Mouse (Mus musculus): Measurements from ENCODE around the gene Tmem178b.

Gene Tmem178b

GRCm38 (mm10) chr6:39872901-39873591 lies at the start of gene Tmem178b:
Gene Tmem178b (plus strand): TSS chr6:39873271.
- peak; percentile 16 to 40 for DNase-seq (ENCODE audit: low spot score in 2 of 2)

- no peak for DNase-seq (ENCODE audit: low spot score in 2 of 2)
These were observed 44.3 kb upstream of the Tmem178b start for GRCm38 (mm10) chr6:39828736-39829135.

DNA sequence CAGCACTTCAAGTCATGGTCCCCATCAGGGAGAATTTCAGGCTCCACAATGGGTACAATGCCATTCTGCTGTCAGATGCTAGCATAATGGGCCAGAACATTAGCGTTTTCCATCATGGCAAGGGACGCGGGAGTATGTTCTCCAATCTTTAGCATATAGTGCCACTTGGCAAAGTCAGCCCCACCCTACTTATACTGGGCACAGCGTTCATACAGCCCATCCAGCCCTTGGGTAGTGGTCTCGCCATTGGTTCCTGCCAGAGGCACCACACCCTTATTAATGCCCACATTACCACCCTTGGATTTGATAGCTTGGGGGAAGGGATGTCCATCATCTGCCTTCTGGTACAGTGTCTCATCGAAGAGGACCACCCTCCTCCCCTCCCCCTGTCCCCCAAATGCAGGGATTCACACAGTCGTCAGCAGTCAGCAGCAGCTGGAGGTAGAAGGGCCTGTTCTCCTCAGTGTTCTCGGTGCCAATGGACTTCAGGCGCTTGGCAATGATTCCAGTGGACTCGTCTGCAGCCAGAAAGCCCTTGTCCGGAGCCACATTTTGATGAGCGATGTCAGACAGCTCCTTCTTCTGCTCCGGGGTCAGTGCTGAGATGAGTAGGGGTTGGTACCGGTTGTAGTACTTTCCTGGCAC lies 29.3 kb upstream of the Tmem178b start:
- DNase-seq (ENCODE audit: low spot score in 2 of 2) = no peak

DNA sequence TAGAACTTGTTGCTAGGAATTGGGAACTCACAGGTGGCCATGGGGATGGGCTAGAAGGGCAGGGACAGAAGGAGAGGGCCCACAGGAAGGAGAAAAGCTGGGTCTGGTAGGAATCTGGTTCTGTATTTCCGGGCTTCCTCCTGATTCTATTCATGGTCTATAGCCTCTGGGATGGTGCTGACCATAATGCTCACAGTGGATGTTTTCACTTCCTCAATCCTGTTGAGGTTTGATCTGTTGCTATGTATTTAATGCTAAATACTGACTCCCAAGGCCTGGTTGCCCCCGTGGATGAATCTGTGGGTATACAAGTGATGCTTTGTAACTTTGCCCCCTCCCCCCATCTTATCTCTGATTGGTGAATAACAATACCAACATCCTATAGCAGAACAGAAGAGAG lies 25.5 kb upstream of the Tmem178b start:
- no peak for DNase-seq (ENCODE audit: low spot score in 2 of 2)

GRCm38 (mm10) chr6:39848766-39849165 lies 24.3 kb upstream of the Tmem178b start:
- DNase-seq (ENCODE audit: low spot score in 2 of 2) = no peak

DNA sequence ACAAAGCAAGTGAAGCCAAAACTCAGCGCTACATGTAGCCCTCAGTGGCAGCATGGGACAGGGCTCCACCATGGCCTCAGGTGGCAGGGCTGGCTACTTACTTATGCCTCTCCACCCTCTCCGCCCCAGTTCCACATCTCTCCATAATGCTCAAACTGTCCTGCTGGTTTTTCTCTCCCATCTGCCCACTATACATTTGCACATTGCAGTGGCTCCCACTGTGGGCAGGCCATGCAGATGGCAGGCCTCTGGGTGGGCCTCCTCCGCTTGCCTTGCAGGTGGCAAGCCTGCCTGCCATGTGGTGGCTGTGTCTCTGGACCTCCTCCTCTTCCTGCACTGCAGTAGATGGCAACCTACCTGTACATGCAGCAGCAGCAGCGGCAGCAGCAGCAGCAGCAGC lies 23.4 kb upstream of the Tmem178b start:
- no peak for DNase-seq (ENCODE audit: low spot score in 2 of 2)

GRCm38 (mm10) chr6:39870271-39871135 lies 2.6 kb upstream of the Tmem178b start:
- DNase-seq (ENCODE audit: low spot score in 2 of 2) = peak; percentile 53 to 72

DNA sequence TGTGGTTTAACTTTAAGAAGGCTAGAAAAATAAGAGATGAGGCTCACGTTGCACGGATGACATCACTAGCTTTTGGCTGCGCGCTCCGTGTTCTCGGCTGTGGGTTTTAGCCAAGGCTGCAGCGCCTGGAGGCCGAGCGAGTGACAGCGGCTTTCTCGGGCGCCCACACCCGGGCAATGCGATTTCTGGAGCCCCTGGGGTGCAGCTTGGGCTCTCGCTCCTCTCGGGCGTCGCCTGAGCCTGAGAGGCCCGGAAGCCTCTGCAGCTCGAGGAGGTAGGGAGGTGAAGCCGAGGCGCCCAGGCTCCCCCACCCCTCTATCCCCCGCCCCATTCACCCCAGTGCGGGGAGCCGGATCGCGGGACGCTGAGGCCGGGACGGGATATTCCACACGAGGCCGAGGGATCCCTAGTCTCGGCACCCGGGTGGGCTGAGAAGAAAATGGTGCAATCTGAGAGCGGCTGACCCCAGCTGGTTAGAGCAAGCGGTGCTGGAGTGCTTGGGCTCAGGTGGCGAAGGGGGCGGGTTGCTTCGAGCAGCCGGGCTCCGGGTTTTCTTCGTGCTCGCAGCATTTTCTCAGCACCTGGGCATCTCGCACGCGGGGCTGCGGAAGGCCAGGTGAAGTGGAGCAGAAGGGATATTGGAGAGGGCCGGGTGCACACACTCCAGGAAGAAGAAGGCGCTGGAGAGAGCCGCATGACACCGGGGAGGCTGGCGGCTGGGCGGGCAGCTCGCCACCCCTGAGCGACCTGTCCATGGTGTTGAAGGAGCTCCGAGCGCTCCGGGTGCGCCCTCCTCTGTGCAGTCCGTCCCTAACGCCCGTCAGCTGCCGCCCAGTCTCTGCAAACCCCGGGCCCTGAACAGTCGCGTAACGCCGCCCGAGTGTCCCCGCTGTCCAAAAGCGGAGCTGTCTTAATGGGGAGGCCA lies 1.4 kb upstream of the Tmem178b start:
- peak; percentile 73 to 81 for DNase-seq (ENCODE audit: low spot score in 2 of 2)

GRCm38 (mm10) chr6:39872306-39872900 lies 668 bp upstream of the Tmem178b start:
- DNase-seq (ENCODE audit: low spot score in 2 of 2) = peak in 1 of 2 experiments; percentile 34

- DNase-seq (ENCODE audit: low spot score in 2 of 2) = peak; percentile 15 to 18
These were observed 2.1 kb downstream of the Tmem178b start for GRCm38 (mm10) chr6:39875186-39875585.

DNA sequence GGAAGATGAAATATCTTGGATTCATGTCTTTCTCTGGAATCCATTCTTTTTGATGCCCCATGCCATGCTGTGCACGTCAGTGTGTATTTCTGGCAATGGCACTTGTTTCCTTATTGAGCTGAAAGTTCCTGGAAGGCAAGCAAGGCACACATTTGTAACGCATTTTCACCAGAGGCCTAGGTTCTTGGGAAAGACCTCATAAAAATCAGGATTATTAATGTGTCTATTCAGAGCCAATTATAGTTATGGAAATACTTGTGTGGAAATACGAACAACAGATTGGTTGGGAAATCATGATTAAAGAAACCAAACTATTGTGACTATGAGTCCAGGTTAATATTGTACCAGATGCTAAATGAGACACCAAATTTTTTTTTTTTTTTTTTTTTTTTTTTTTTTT lies 3.4 kb downstream of the Tmem178b start:
- no peak for DNase-seq (ENCODE audit: low spot score in 2 of 2)

DNA sequence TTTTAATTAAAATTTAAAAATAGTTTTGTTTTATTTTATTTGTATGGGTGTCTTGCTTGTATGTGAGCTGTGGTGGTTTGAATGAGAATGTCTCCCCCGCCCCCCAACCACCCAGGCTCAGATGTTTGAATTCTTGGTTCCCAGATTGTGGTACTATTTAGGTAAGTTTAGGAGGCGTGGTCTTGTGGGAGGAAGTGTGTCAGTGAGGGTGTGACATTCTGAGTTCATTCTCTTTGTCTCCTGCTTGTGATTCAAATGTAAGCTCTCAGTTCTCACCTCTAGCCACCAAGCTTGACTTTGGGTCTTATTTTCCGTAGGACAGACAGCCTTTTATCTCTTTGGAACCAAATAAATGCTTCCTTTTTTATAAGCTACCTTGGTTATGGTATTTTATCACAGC lies 17.7 kb downstream of the Tmem178b start:
- no peak for DNase-seq (ENCODE audit: low spot score in 2 of 2)

DNA sequence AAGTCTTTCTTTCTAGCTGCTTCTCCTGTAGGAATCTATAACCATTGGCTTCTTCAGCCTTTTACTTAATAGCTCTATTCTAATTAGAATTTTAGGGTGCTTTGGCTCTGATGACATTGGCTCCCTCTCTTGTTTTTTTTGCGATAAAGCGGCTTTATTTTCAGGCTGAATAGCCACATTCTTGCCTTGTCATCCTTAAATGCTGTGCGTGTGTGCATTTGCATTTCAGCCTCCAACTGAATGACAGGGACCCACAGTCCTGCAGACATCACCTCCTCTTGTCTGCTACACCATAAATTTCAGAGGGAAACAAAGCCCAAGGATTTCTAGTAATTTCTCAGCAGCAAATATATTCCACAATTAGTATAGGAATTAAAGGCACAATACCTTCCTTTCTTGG lies 23.4 kb downstream of the Tmem178b start:
- DNase-seq (ENCODE audit: low spot score in 2 of 2) = no peak

DNA sequence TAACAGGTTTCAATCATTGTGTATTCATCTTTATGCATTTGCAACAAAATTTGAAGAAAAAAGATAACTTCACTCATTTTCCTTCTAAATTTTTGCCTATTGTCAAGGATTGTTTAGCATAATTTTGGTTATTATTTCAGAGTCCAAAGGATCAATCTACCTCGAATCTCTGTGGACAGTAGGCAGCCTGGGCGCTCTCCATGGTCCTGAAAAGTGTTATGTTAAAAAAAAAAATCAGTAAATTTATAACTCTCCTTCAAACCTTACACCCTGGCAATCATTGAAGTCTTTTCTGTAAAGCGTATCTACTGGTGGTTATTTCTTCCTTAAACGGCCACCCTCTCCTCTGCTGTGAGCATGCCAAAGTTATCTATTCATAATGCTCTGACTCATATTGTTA lies 26.2 kb downstream of the Tmem178b start:
- no peak for DNase-seq (ENCODE audit: low spot score in 2 of 2)

GRCm38 (mm10) chr6:39903220-39903773 lies 30.2 kb downstream of the Tmem178b start:
- DNase-seq (ENCODE audit: low spot score in 2 of 2) = no peak

DNA sequence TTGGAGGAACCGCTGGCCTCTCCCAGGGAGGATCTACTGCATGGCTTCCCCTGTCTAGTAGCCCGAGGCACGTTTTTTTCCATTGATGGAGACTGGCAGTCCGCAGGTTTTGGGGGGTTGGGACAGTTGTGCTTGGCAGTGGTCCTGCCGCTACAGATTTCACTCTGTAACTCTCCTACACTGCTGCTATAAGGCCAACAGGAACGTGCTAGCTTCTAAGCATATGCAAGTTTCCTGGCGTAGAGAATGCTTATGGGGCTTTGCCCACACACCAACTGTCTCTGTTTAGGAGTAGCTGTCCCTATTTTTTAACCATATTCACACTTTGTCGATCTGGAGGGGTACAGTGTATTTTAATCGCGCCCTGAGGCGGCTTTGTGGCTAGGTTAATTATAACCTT lies 30.8 kb downstream of the Tmem178b start:
- DNase-seq (ENCODE audit: low spot score in 2 of 2) = peak; percentile 43 to 69

GRCm38 (mm10) chr6:39914956-39915355 lies 41.9 kb downstream of the Tmem178b start:
- DNase-seq (ENCODE audit: low spot score in 2 of 2) = no peak

DNA sequence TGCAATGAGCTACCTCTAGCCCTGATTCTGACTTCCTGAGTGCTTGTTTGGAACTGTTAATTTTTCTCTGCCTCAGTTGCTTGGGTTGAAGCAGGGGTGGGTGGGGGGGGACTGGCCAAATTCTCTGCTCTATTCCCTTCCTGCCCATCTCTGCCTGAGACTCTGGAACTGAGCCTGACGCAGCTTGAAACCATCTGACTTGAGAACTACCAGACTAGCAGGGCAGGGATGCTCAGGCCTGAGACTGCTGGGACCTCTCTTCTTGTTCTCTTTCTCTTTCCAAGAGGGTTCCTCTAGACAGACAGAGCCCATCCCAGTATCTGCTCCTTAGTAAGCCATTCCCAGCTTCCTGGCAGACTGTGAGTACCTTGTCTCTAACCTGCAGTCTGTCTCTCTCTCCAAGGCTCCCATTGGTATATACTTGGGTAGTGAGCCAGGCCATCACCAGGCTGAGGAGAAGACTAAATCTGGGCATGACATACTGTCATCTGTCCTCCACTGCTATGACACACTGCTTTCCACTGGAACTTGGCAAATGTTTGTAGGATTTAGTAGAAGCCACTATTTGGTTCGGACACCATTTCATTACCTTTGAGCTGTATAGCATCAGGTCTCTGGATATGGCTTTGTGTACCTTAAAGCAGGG lies 42.7 kb downstream of the Tmem178b start:
- no peak for DNase-seq (ENCODE audit: low spot score in 2 of 2)

- DNase-seq (ENCODE audit: low spot score in 2 of 2) = no peak
These were observed 43.4 kb downstream of the Tmem178b start for GRCm38 (mm10) chr6:39916514-39916913.

GRCm38 (mm10) chr6:39917242-39917641 lies 44.2 kb downstream of the Tmem178b start:
- DNase-seq (ENCODE audit: low spot score in 2 of 2) = no peak
